Mouse (Mus musculus): ENCODE results near the gene Trpm6. TPM values are rescaled to one million over a fixed set of nuclear protein-coding genes. Genes with fewer than 3 reads are reported as not detected.

The Trpm6 gene
- polyA plus RNA-seq, 1 experiment from 2014 or later: 0.34 TPM

DNA sequence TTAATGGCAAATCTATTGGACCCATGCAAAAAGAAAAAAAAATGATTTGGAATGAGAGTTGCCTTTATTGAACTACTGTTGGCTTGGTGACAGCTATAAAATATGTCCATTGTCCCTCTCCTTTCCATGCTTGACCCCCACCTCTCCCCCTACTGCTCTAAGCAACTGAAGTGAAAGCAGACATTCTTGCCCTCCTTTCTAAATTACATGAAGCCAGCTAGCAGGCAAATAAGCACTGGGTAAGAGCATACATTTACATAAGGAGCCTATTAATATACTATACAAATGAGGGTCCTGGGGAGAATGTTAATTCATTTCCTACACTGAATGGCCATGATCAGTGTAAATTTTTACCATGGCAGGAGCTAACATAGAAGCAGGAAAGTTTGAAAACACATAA is 148.5 kb downstream of the Trpm6 start:
- no peaks in the 10 kb centered on the region for H3K27me3 ChIP-seq
- no peaks in the 10 kb centered on the region for H3K4me1 ChIP-seq
- ATAC-seq (ENCODE audit: insufficient number of reproducible peaks, insufficient read depth, low FRiP score, low TSS enrichment, low read depth): no peak
- H3K27ac ChIP-seq: no peak overlapping the region
- H3K4me2 ChIP-seq: no peak overlapping the region
- no peaks in the 10 kb centered on the region for H3K9me3 ChIP-seq
- no peak overlapping the region for H3K9ac ChIP-seq
- H3K4me3 ChIP-seq: no peak overlapping the region
- H3K36me3 ChIP-seq: no peaks in the 10 kb centered on the region

- no peak for ATAC-seq (ENCODE audit: insufficient number of reproducible peaks, insufficient read depth, low FRiP score, low TSS enrichment, low read depth)
- WGBS: 88% methylated on average over 15 of the region's 15 CpGs
Observed at GRCm38 (mm10) chr19:18902041-18902693, 152.4 kb downstream of the Trpm6 start.

GRCm38 (mm10) chr19:18902694-18903067 is 152.9 kb downstream of the Trpm6 start:
- Histone ChIP-seq H3K4me1 (no peaks in the 10 kb centered on the region), H3K4me2 (no peak overlapping the region), H3K9ac (no peak overlapping the region), H3K4me3 (no peak overlapping the region), H3K27ac (no peak overlapping the region), H3K9me3 (no peaks in the 10 kb centered on the region), H3K27me3 (no peaks in the 10 kb centered on the region), H3K36me3 (no peaks in the 10 kb centered on the region)
- 90% methylated on average over 6 of the region's 6 CpGs for WGBS
- no peak for ATAC-seq (ENCODE audit: insufficient number of reproducible peaks, insufficient read depth, low FRiP score, low TSS enrichment, low read depth)

More at GRCm38 (mm10) chr19:18902041-18902693, 152.4 kb downstream of the Trpm6 start:
- Histone ChIP-seq H3K4me3 (no peak overlapping the region), H3K4me1 (no peaks in the 10 kb centered on the region), H3K36me3 (no peaks in the 10 kb centered on the region), H3K4me2 (no peak overlapping the region), H3K9me3 (no peaks in the 10 kb centered on the region), H3K27ac (no peak overlapping the region), H3K27me3 (no peaks in the 10 kb centered on the region), H3K9ac (no peak overlapping the region)

DNA sequence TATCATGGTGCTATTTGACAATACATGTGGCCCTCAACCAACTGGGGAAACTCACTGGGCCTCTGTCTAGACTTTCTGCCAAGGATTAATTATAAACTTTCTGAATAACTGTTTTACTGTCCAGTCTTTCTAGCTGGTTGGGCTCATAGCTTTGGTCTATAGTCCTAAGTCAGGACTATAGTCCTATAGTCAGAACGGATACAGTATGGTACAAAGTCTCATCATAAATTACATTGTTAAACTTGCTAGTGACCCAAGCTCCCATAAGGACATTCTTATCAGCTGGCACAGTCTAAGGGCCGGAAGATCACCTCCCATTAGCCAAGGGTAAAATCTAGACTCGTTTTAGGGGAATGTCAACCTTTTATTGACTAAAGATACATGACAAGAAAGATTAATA is 155.7 kb downstream of the Trpm6 start:
- Histone ChIP-seq H3K9ac (no peak overlapping the region), H3K4me3 (no peak overlapping the region), H3K36me3 (no peaks in the 10 kb centered on the region), H3K27ac (no peak overlapping the region), H3K27me3 (no peaks in the 10 kb centered on the region), H3K9me3 (no peaks in the 10 kb centered on the region), H3K4me2 (no peak overlapping the region), H3K4me1 (no peaks in the 10 kb centered on the region)
- no peak for ATAC-seq (ENCODE audit: insufficient number of reproducible peaks, insufficient read depth, low FRiP score, low TSS enrichment, low read depth)
- 73% methylated on average over 3 of the region's 3 CpGs for WGBS

DNA sequence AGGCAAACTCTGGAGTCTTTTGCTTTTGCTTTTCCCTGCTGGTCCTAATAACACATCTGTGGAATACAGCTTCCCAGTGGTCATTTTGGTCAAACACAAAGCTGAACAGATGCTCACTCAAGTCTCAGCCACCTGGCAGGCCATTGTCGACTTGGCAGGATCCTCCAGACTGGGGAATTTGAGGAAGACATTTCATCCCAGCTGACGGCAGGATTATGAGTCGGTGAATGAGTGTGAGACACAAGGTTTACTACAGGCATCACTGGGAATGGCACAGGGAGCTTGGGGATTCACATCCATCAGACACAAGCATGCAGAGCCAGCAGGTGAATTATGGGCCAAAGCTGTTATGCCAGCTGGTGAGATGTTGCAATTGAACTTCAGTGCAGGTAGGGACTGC is 159.9 kb downstream of the Trpm6 start:
- H3K4me1 ChIP-seq: no peaks in the 10 kb centered on the region
- H3K27ac ChIP-seq: no peak overlapping the region
- H3K4me3 ChIP-seq: no peak overlapping the region
- H3K9ac ChIP-seq: no peak overlapping the region
- no peak overlapping the region for H3K4me2 ChIP-seq
- ATAC-seq (ENCODE audit: insufficient number of reproducible peaks, insufficient read depth, low FRiP score, low TSS enrichment, low read depth): no peak
- no peaks in the 10 kb centered on the region for H3K36me3 ChIP-seq
- WGBS: 78% methylated on average over 3 of the region's 3 CpGs
- no peaks in the 10 kb centered on the region for H3K9me3 ChIP-seq
- no peaks in the 10 kb centered on the region for H3K27me3 ChIP-seq

DNA sequence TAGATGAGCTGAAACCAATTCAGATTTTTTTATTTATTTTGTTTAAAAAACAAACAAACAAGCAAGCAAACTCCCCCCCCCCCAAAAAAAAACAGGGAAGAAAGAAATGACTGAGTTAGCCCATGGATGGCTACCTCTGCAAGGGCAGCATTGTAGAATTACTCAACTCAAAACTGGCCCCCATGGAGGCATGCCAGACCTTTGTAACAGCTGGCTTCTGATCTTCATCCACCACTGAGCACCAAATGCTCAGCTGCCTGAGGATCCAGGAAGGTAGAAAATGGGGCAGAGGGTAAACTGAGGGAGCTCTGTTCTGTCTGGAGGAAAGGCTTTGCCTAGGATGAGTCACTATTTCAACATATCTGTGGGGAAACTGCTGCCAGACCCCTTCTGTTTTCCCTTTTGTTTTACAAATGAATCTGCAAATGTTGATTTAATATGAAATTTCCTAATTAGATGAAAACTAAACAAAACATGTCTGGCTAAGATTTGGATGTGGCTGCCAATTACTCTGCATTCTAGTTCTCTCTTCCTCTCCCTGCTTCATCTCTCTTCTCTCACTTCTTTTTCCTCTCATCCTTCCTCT is 162.1 kb downstream of the Trpm6 start:
- ATAC-seq (ENCODE audit: insufficient number of reproducible peaks, insufficient read depth, low FRiP score, low TSS enrichment, low read depth): no peak
- Histone ChIP-seq H3K4me1 (no peaks in the 10 kb centered on the region), H3K4me3 (no peak overlapping the region), H3K4me2 (no peak overlapping the region), H3K27me3 (no peaks in the 10 kb centered on the region), H3K9ac (no peak overlapping the region), H3K36me3 (no peaks in the 10 kb centered on the region), H3K27ac (no peak overlapping the region), H3K9me3 (no peaks in the 10 kb centered on the region)

DNA sequence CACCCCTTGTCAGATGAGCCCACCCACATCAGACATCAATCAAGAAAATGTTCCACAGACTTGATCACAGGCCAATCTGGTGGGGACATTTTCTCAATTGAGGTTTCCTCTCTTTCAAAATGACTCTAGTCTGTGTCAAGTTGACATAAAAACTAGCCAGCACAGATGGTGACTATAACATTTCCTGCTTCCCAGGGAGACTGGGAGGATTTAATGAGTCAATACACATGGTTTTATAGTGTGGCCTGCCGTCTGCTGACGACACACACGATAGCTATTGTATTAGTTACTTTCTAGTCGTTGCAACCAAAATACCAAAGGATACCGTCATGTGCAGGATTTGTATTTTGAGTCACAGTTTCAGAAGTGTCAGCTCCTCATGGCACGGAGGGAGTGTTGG is 191.6 kb downstream of the Trpm6 start:
- Histone ChIP-seq H3K4me3 (no peak overlapping the region), H3K27me3 (no peaks in the 10 kb centered on the region), H3K9me3 (no peaks in the 10 kb centered on the region), H3K4me2 (no peak overlapping the region), H3K36me3 (no peaks in the 10 kb centered on the region), H3K4me1 (no peaks in the 10 kb centered on the region), H3K9ac (no peak overlapping the region), H3K27ac (no peak overlapping the region)
- 86% methylated on average over 6 of the region's 6 CpGs for WGBS
- ATAC-seq (ENCODE audit: insufficient number of reproducible peaks, insufficient read depth, low FRiP score, low TSS enrichment, low read depth): no peak

Other genes starting within 250 kb of the Trpm6 start
- gene Ostf1, start 118.2 kb upstream of the Trpm6 start, polyA plus RNA-seq (2015; fragmentation: Nextera tagmentation; extraction: Ambion mirVana): 65.1 and 68.4 TPM in 2 replicates
- 19.4 and 25.0 TPM in 2 replicates for gene Nmrk1, start 118.0 kb upstream of the Trpm6 start, polyA plus RNA-seq (2015; fragmentation: Nextera tagmentation; extraction: Ambion mirVana)
- 27.4 and 37.3 TPM in 2 replicates for gene Carnmt1, start 79.2 kb upstream of the Trpm6 start, polyA plus RNA-seq (2015; fragmentation: Nextera tagmentation; extraction: Ambion mirVana)
- 30.3 and 33.1 TPM in 2 replicates for gene D030056L22Rik, start 36.8 kb upstream of the Trpm6 start, polyA plus RNA-seq (2015; fragmentation: Nextera tagmentation; extraction: Ambion mirVana)